Mouse (Mus musculus) midbrain, embryonic 12.5 days (tissue): ENCODE measurements around the gene Olfr1262. TPM values are rescaled to one million over a fixed set of nuclear protein-coding genes. Genes with fewer than 3 reads are reported as not detected.

Experiments
- ATAC-seq: fragments of 200-750 bp; cut with Nextera tagmentation; 2 replicates; pipeline ENCODE4 v1.8.0; 2017; ENCODE audit warnings: low read depth, moderate TSS enrichment, moderate library complexity; ENCODE audit not compliant: low FRiP score
- H3K27ac ChIP-seq: fragments of 300-500 bp; sonication (generic); replicated peaks from 2 replicates; pipeline ENCODE4 v1.5.1; 2016; ENCODE audit warnings: mild to moderate bottlenecking
- H3K27me3 ChIP-seq: fragments of 300-500 bp; sonication (generic); 2 replicates; pipeline ENCODE4 v1.6.1; 2016; ENCODE audit warnings: mild to moderate bottlenecking
- H3K36me3 ChIP-seq: fragments of 300-500 bp; sonication (generic); 2 replicates; pipeline ENCODE4 v1.6.1; 2016
- H3K4me1 ChIP-seq: fragments of 300-500 bp; sonication (generic); 2 replicates; pipeline ENCODE4 v1.6.1; 2016
- H3K4me2 ChIP-seq: fragments of 300-500 bp; sonication (generic); replicated peaks from 2 replicates; pipeline ENCODE4 v1.6.1; 2016; ENCODE audit warnings: mild to moderate bottlenecking, moderate library complexity
- H3K4me3 ChIP-seq: fragments of 300-500 bp; sonication (generic); 2 replicates; pipeline ENCODE4 v1.5.1; 2016; ENCODE audit warnings: mild to moderate bottlenecking
- H3K9ac ChIP-seq: fragments of 300-500 bp; sonication (generic); replicated peaks from 2 replicates; pipeline ENCODE4 v1.6.1; 2016; ENCODE audit warnings: mild to moderate bottlenecking, moderate library complexity
- H3K9me3 ChIP-seq: fragments of 300-500 bp; sonication (generic); 2 replicates; pipeline ENCODE4 v1.6.1; 2016; ENCODE audit warnings: mild to moderate bottlenecking
- WGBS: fragments of 180-500 bp; shearing (Covaris S2); methylation state at CpG from one replicate; pipeline ENCODE4 v1.1.7; 2016; 5-methylcytosine and 5-hydroxymethylcytosine counted together
- polyA plus RNA-seq: library from polyadenylated mRNA; unstranded; fragments of >200 nt; fragmentation: Nextera tagmentation; extraction: Ambion mirVana; gene quantifications from 2 replicates; pipeline ENCODE4 v1.2.1, GENCODE M21; 2016

The Olfr1262 gene
- not detected in 2 replicates for polyA plus RNA-seq

- H3K4me2 ChIP-seq: no peak within 1 kb of the TSS
- H3K4me1 ChIP-seq: no peaks in the 10 kb centered on the region
- H3K27ac ChIP-seq: no peak within 1 kb of the TSS
- no peak within 1 kb of the TSS for H3K4me3 ChIP-seq
- no peak within 1 kb of the TSS for H3K9ac ChIP-seq
- H3K27me3 ChIP-seq: no peaks in the 10 kb centered on the region
- no peak for ATAC-seq
- no peaks in the 10 kb centered on the region for H3K9me3 ChIP-seq
- no peaks in the 10 kb centered on the region for H3K36me3 ChIP-seq
Measured at GRCm38 (mm10) chr2:89999845-90000244, at the start of gene Olfr1262. Gene Olfr1262, plus strand, starts transcription at chr2:90000145.

GRCm38 (mm10) chr2:89974184-89974583 lies 25.8 kb upstream of the Olfr1262 start, which contains the start of gene Olfr1260:
Gene Olfr1260, plus strand, starts transcription at chr2:89974340.
- Histone ChIP-seq H3K4me2 (no peak within 1 kb of the TSS), H3K4me3 (no peak within 1 kb of the TSS), H3K36me3 (no peaks in the 10 kb centered on the region), H3K4me1 (no peaks in the 10 kb centered on the region), H3K9ac (no peak within 1 kb of the TSS), H3K27ac (no peak within 1 kb of the TSS), H3K9me3 (no peaks in the 10 kb centered on the region), H3K27me3 (no peaks in the 10 kb centered on the region)
- whole genome bisulfite sequencing: 81% methylated on average over 2 of the region's 2 CpGs
- ATAC-seq: no peak

GRCm38 (mm10) chr2:89977709-89978108 lies 22.2 kb upstream of the Olfr1262 start:
- H3K27me3 ChIP-seq: no peaks in the 10 kb centered on the region
- H3K4me3 ChIP-seq: no peak overlapping the region
- no peak overlapping the region for H3K9ac ChIP-seq
- ATAC-seq: no peak
- no peaks in the 10 kb centered on the region for H3K4me1 ChIP-seq
- H3K27ac ChIP-seq: no peak overlapping the region
- no peak overlapping the region for H3K4me2 ChIP-seq
- no peaks in the 10 kb centered on the region for H3K36me3 ChIP-seq
- H3K9me3 ChIP-seq: no peaks in the 10 kb centered on the region
- 83% methylated on average over 2 of the region's 2 CpGs for WGBS

GRCm38 (mm10) chr2:89990921-89991320 lies 9.0 kb upstream of the Olfr1262 start, which contains the start of gene Olfr1261:
Gene Olfr1261, plus strand, starts transcription at chr2:89991221.
- Histone ChIP-seq H3K27me3 (no peaks in the 10 kb centered on the region), H3K4me3 (no peak within 1 kb of the TSS), H3K27ac (no peak within 1 kb of the TSS), H3K9ac (no peak within 1 kb of the TSS), H3K4me2 (no peak within 1 kb of the TSS), H3K9me3 (no peaks in the 10 kb centered on the region), H3K36me3 (no peaks in the 10 kb centered on the region), H3K4me1 (no peaks in the 10 kb centered on the region)
- no peak for ATAC-seq

GRCm38 (mm10) chr2:90011831-90012230 lies 11.9 kb downstream of the Olfr1262 start, which contains the start of gene Olfr1263:
Gene Olfr1263, plus strand, starts transcription at chr2:90012131.
- no peak for ATAC-seq
- WGBS: 86% methylated on average over 2 of the region's 2 CpGs
- Histone ChIP-seq H3K4me2 (no peak within 1 kb of the TSS), H3K27ac (no peak within 1 kb of the TSS), H3K4me3 (no peak within 1 kb of the TSS), H3K9ac (no peak within 1 kb of the TSS), H3K4me1 (no peaks in the 10 kb centered on the region), H3K36me3 (no peaks in the 10 kb centered on the region), H3K27me3 (no peaks in the 10 kb centered on the region), H3K9me3 (no peaks in the 10 kb centered on the region)

GRCm38 (mm10) chr2:90025477-90025876 lies 25.5 kb downstream of the Olfr1262 start, which contains the start of gene Olfr1264:
Gene Olfr1264, minus strand, starts transcription at chr2:90025577.
- no peak for ATAC-seq
- H3K27me3 ChIP-seq: no peaks in the 10 kb centered on the region
- 58% methylated on average over 2 of the region's 2 CpGs for WGBS
- H3K9me3 ChIP-seq: no peaks in the 10 kb centered on the region
- H3K9ac ChIP-seq: no peak within 1 kb of the TSS
- H3K4me1 ChIP-seq: no peaks in the 10 kb centered on the region
- H3K4me2 ChIP-seq: no peak within 1 kb of the TSS
- no peak within 1 kb of the TSS for H3K27ac ChIP-seq
- no peak within 1 kb of the TSS for H3K4me3 ChIP-seq
- H3K36me3 ChIP-seq: no peaks in the 10 kb centered on the region

- Histone ChIP-seq H3K9ac (no peak within 1 kb of the TSS), H3K27me3 (no peaks in the 10 kb centered on the region), H3K4me2 (no peak within 1 kb of the TSS), H3K4me3 (no peak within 1 kb of the TSS), H3K36me3 (no peaks in the 10 kb centered on the region), H3K9me3 (no peaks in the 10 kb centered on the region), H3K27ac (no peak within 1 kb of the TSS), H3K4me1 (no peaks in the 10 kb centered on the region)
- ATAC-seq: no peak
Measured at GRCm38 (mm10) chr2:90035037-90035436, 35.1 kb downstream of the Olfr1262 start, which contains the start of gene Olfr1265. Gene Olfr1265, plus strand, starts transcription at chr2:90035337.

Other genes with a start within 250 kb of the Olfr1262 start
- not detected in 2 replicates for gene Olfr1253, start 243.1 kb upstream of the Olfr1262 start, polyA plus RNA-seq
- gene Olfr1254, start 206.5 kb upstream of the Olfr1262 start, polyA plus RNA-seq: not detected in 2 replicates
- not detected in 2 replicates for gene Olfr1255, start 188.1 kb upstream of the Olfr1262 start, polyA plus RNA-seq
- gene Olfr1256, start 158.6 kb upstream of the Olfr1262 start, polyA plus RNA-seq: not detected in 2 replicates
- not detected in 2 replicates for gene Olfr48, start 151.9 kb upstream of the Olfr1262 start, polyA plus RNA-seq
- not detected in 2 replicates for gene Olfr1257, start 121.7 kb upstream of the Olfr1262 start, polyA plus RNA-seq
- not detected in 2 replicates for gene Olfr1258, start 72.8 kb upstream of the Olfr1262 start, polyA plus RNA-seq
- gene Olfr1259, start 51.5 kb upstream of the Olfr1262 start, polyA plus RNA-seq: not detected in 2 replicates
- not detected in 2 replicates for gene Olfr1260, start 25.8 kb upstream of the Olfr1262 start, polyA plus RNA-seq
- gene Olfr1261, start 8.9 kb upstream of the Olfr1262 start, polyA plus RNA-seq: not detected in 2 replicates
- not detected in 2 replicates for gene Olfr1263, start 12.0 kb downstream of the Olfr1262 start, polyA plus RNA-seq
- gene Olfr1264, start 25.4 kb downstream of the Olfr1262 start, polyA plus RNA-seq: not detected in 2 replicates
- gene Olfr1265, start 35.2 kb downstream of the Olfr1262 start, polyA plus RNA-seq: not detected in 2 replicates
- gene Olfr140, start 63.4 kb downstream of the Olfr1262 start, polyA plus RNA-seq: not detected in 2 replicates
- gene Olfr1269, start 121.3 kb downstream of the Olfr1262 start, polyA plus RNA-seq: not detected in 2 replicates
- gene Olfr32, start 142.2 kb downstream of the Olfr1262 start, polyA plus RNA-seq: not detected in 2 replicates
- gene Olfr1270, start 152.9 kb downstream of the Olfr1262 start, polyA plus RNA-seq: not detected in 2 replicates
- not detected in 2 replicates for gene Olfr1506, start 224.3 kb downstream of the Olfr1262 start, polyA plus RNA-seq